Mouse (Mus musculus): Measurements from ENCODE around the gene Mpg.
A peak's percentile ranks its signal among the peaks of the same experiment; 100 is the strongest.

The Mpg gene

DNA sequence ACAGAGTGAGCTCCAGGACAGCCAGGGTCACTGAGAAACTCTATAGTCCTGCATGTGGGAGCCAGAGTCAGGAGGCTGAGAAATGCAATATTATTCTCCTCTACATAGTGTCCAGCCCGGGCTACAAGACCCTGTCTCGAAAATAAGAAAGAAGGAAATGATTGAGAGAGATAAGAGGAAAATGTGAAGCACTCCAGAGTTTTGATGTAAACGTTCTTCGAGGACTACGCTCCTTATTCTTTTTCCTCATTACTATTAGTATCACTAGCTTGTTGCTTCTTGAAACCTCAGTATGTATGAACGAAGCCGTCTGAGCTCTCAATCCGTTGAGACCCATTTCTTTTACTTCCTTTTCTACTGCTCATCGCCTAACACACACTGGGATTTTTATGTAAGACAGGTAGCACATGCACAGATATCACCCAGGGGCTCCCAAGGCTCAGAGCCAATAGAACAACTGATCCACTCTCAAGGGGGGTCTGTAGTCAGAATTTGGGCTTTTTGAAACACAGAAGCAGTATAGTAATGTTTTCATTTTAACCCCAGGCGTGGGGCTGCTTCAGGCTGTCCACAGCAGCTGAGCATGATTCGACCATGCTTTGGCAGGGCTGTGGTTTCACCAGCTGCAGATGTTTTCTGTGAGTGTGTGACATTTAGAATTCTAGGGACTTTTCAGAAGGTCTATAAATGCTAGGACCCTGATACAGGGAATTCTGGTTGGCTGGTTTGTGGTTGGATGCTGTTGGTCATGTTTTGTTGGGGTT is 24.2 kb upstream of the Mpg start:
- DNase-seq = no peak

DNA sequence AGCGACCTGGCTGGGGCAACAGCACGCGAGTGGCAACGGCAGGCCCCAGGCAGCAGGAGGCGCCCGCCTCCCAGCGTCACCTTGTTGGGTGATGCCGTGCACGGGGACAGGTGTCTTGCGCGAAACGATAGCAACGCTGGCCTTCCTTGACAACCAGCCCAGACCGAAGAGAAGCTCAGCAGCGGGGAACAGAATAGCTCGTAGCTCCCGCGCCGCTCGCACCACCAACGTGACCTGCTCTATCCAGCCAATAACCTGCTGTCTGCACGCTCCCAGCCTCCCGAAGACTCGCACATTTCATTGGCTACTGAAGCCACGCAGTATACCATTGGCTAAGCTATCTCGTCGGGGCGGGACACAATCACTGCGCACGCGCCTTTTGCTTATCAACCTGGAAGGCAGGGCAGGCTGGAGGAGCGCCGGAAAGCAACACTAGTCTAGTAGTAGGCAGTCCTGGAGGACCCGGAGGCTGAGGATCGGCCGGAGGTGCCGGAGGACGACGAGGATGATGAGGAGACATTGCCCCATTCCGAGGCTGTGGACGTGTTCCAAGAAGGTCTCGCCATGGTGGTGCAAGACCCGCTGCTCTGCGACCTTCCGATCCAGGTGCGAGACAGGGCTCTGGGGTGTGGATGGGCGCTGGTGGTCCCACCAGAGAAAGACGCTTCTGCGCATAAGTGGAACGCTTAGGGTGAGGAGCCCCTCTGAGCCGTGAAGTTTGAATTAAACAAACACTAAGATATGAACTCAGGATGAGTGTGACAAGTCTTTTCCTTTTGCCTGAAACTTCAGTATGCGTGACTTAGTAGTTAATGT is 21.0 kb upstream of the Mpg start, which contains the start of gene Snrnp25:
Snrnp25 (plus strand) TSS at position 358 of the 816 bp plus-strand sequence.
- peak; percentile 93 to 96 for DNase-seq

DNA sequence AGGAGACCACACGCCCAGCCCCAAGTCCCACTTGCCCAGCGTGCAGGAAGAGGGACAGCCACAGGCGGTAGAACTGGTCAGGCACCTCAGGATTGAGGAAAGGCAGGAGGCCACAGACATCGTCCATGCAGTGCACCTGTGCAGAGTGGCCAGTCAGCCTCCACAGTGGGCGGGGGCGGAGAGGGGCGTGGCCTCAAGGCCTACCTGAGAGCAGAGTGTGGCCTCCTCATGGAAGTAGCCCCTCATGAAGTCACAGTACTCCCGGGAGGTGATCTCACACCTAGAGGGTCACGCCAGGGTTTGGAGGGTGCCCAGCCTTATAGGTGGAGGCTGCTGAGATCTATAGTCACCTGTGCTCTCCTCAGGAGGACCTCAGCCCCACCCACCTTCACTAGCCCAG is 15.7 kb upstream of the Mpg start:
- DNase-seq = no peak

GRCm38 (mm10) chr11:32215372-32216162 is 10.7 kb upstream of the Mpg start:
- DNase-seq = no peak

DNA sequence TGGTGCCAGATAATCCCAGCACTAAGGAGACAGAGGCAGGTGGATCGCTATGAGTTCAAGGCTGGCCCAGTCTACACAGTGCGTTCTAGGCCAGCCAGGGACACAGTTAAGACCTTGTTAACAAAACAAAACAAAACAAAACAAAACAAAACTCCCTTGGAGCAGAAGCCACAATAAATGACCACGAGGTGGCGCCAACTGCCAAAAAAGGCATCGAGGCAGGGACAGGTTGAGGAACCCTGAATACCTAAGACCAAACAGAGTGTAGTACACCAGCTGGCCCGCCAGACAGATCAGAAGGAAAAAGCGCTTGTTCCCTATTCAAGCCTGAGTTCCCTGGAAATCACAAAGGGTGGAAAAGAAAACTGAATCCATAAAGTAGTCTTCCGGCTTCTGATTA is 9.5 kb upstream of the Mpg start:
- peak; percentile 77 to 89 for DNase-seq

- no peak for DNase-seq
Measured at GRCm38 (mm10) chr11:32218501-32219050, 7.7 kb upstream of the Mpg start.

GRCm38 (mm10) chr11:32219287-32219686 is 7.0 kb upstream of the Mpg start:
- no peak for DNase-seq

GRCm38 (mm10) chr11:32220607-32221224 is 5.6 kb upstream of the Mpg start:
- DNase-seq = no peak

DNA sequence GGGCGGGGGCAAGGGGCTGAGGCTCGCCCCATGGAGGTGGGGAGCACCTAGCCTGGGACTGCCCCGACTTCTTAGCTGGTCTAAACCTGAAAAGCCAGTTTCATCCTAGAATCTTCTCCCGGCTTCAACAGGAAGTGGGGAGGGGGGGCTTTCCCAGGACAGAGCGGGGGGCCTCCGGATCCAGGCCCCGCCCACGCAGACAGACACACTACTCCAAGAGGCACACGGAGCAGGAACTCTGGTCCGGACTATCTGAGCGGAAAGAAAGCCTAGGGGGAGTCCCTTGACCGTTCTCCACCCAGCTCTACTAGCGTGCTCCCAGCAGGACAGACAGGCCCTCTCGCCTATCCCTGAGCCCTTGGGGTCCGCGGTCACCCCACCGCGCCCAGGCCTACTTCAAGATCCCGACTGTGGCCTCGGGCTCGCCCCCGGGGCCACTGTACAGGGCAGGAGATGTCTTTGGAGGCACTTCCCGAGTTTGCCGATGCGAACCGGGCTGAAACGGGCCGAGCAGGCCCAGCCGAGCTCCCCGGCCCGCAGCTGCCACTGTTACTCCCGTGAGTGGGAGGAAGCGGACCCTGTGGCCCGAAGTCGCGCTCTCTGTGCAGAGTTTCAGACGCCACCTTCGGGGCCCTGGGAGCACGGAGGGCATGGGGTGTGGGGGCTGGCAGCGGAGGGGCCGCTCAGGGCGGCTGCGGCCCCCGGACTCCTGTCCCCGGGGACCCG is 4.9 kb upstream of the Mpg start:
- DNase-seq = peak; percentile 47 to 64

DNA sequence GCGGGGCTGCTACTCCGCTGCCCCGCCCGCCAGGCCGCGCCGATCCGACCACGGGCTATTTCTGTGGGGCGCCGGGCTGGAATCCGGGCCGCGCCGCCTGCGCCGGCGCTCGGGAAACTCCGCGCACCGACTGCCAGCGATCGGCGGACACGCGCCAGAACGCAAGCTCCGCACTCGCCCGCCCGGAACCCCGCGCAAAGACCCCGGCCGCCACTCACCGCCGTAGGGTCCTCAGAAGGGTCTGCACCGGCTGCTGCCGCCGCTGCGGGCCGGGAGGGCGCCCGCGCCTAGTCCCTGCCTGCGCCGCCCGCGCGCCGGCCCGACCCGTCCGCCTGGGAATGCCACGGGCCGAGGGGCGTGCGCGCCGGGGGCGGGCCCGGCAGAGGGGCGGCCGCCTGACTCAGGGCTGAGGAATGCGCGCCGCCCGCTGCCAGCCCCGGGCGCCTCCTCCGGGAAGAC is 4.3 kb upstream of the Mpg start, which contains the start of gene Rhbdf1:
Rhbdf1 (minus strand) TSS at position 350 of the 459 bp plus-strand sequence.
- DNase-seq = peak in 1 of 2 experiments; percentile 69

GRCm38 (mm10) chr11:32222570-32223194 is 3.6 kb upstream of the Mpg start:
- DNase-seq = peak in 1 of 2 experiments; percentile 50

DNA sequence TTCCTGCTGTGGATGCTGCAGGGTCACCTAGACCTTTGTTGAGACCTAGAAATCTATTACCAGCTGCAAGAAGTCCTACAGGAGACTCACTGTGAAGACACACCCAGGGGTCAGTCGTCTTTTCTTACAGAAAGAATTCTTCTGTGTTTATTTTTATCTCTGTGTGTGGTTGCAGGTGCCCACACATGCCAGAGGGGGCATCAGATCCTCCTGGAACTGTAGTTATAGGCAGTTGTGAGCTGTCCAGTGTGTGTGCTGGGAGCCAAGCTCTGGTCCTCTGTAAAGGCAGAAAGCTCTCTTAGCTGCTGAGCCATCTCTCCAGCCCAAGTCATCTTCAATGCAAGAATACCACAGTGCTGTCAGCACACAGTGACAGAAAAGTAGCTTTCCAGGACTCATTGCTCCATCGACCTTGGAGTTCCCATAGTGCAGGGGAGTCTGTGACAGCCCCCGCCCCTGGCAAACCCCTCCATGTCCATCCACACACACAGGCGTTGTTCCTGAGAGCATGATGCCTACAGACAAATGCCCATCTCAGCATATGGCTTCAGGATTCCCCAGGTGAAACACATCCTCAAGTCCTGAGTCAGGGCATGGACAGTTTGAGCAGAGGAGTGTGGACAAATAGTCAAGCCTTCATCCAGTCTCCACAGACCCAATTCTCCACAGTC is 2.9 kb upstream of the Mpg start:
- no peak for DNase-seq

DNA sequence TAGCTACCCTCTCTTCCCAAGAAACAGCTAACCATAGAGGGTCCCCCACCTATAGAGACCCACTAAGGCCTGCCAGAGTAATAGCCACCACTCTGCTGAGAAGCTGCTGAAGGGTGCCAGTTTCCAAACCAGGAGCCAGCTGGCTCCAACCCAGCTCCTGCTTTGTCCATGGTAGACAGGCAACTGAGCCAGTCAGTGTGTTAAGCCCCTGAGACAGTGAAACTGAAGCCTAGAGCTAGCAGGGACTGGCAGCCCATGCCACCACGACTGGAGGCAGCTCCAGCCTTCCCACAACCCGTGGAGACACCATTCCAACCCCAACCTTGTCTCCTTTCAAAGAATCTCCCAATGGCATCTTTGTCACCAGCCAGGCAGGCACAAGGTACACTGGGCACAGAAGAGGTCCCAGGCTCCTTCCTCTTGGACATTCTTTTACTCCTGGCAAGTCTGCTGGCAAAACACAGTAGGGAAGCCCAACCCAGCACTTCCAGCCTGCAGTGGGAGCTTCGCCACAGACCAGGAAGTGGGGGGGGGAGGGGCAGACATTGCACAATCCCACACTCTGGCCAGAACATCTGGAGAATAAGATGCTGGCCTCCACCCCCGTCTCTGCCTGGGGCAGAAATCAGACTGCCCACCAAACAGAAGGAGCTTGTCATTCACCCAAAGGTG is 1.7 kb upstream of the Mpg start:
- DNase-seq = peak; percentile 53 to 69

- DNase-seq = no peak
Measured at GRCm38 (mm10) chr11:32225222-32226104, 842 bp upstream of the Mpg start.

- DNase-seq = peak in 1 of 2 experiments; percentile 60
Measured at GRCm38 (mm10) chr11:32227041-32227440, 736 bp downstream of the Mpg start.

DNA sequence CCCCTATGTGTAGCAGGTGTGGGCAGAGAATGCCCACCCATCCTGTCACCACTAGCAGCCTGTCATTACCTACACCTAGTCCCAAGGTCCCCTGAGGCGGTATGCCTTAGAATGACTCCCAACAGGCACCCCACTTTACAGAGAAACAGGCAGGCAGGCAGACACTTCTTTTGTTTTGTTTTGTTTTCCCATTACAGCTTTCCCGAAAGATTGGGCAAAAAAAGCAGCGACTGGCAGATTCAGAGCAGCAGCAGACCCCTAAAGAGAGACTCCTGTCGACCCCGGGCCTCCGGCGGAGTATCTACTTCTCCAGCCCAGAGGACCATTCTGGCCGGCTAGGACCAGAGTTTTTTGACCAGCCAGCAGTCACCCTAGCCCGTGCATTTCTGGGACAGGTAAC is 1.2 kb downstream of the Mpg start:
- DNase-seq = no peak

DNA sequence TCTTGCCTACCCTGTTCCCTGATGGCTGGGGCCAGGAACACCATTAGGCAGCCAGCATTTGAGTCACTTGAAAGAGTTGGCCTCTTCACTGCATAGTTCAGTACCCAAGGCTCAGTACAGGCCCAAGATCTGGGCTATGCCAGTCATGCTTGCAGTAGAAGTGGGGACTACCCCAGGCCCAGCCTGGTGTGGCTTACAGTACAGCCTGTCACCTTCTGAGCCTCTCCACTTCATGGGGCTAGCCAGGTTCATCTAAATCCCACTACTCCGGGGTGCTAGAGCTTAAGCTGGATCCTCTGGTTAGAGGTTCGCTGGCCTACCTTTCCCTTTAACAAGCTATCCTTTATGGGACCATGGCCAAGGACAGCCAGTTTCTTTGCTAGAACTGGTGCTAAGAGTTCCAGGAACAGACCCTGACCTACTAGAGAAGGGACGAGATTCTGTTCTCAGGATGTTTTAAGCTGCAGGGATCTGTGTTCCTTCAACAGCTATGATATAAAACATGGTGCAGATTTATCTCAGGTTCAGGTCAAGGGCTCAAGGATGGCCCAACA is 2.1 kb downstream of the Mpg start:
- no peak for DNase-seq

- DNase-seq = peak; percentile 50 to 72
Measured at GRCm38 (mm10) chr11:32230220-32230619, 3.9 kb downstream of the Mpg start.

Data from cerebellum, postnatal 25 days (tissue).